Comparison of ENCODE assay signal across 15 mouse cellular contexts in genomic region chr7:43548206-43548605, GRCm38 (mm10). TPM values are rescaled to one million over a fixed set of nuclear protein-coding genes. Genes with fewer than 3 reads are reported as not detected.
"Had no signal": no experiment of that assay in that cellular context is flagged by ENCODE, and none has a peak within 500 bp of the region (broad histone marks: within the 10 kb centered on the region; RNA-seq: fewer than 3 reads in every experiment).

No protein-coding gene starts in this region.

- H3K27me3 ChIP-seq: limb, embryonic 13.5 days; midbrain, embryonic 13.5 days had no signal

- H3K27ac ChIP-seq: limb, embryonic 13.5 days; liver, embryonic 14.5 days; midbrain, embryonic 13.5 days had no signal

- H3K9ac ChIP-seq: limb, embryonic 13.5 days; liver, embryonic 14.5 days; midbrain, embryonic 13.5 days had no signal

- H3K4me3 ChIP-seq: limb, embryonic 13.5 days; midbrain, embryonic 13.5 days had no signal

- H3K4me2 ChIP-seq: limb, embryonic 13.5 days; midbrain, embryonic 13.5 days had no signal

- H3K36me3 ChIP-seq: limb, embryonic 13.5 days; midbrain, embryonic 13.5 days had no signal

- DNase-seq: lung, adult 18-20 months; lung, postnatal 36 days; right cerebral cortex, adult 18-20 months; right cerebral cortex, postnatal 25 days; thymus, postnatal 36 days had no signal

- H3K4me1 ChIP-seq: limb, embryonic 13.5 days; midbrain, embryonic 13.5 days had no signal

- ATAC-seq: midbrain, embryonic 13.5 days had no signal

- H3K9me3 ChIP-seq: limb, embryonic 13.5 days; midbrain, embryonic 13.5 days had no signal

RNA-seq across cellular contexts. Expression of gene 4931406B18Rik, which starts 42.5 kb away (rescaled TPM):
- polyA plus RNA-seq: large intestine, adult 2 months; limb, embryonic 13.5 days; liver, adult 2 months; liver, embryonic 14.5 days; lung, embryonic 16.5 days; midbrain, postnatal 0 days; small intestine, adult 2 months; stomach, embryonic 16.5 days; thymus, postnatal 0 days had no signal

RNA-seq across cellular contexts. Expression of gene Iglon5, which starts 58.3 kb away (rescaled TPM):
- polyA plus RNA-seq: thymus, postnatal 0 days had no signal
